Mouse (Mus musculus): ENCODE measurements around the gene Lysmd4.

DNA sequence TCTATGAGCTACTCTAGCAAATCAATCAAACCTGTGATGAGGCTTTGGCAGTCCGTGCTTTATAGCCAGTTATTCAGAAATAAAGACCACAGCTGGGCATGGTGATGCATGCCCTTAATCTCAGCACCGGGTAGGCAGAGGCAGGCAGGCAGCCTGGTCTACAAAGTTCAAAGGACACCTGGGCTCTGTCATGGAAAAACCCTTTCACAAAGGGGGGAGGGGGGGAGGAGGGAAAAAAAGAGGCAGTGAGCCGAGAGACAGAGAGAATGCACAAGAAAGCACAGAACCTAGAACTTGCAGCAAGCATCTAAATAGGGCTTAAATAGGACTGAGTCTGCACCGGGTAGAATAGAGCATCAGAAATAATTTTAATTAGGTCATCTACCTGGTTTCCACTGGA is 130.6 kb downstream of the Lysmd4 start:
- no peak for TF ChIP-seq CTCF (IDR thresholded peaks at IDR 0.05; ENCODE audit: low read depth, low read length)
- no peak for TF ChIP-seq POLR2A (IDR thresholded peaks at IDR 0.05; ENCODE audit: borderline replicate concordance, low read depth, low read length)

Measured in bone marrow macrophage, adult 2 months (primary cell).